Mouse (Mus musculus) heart, postnatal 0 days (tissue): ENCODE measurements around the gene Nfic.

ENCODE experiments used
- CTCF ChIP-seq: IDR thresholded peaks from 2 replicates; pipeline ENCODE4 v1.5.1; 2016; ENCODE audit warnings: antibody characterized with exemption, control low read depth, low read depth
- EP300 ChIP-seq: IDR thresholded peaks from 2 replicates; pipeline ENCODE4 v1.6.1; 2016; ENCODE audit warnings: antibody characterized with exemption, low read depth

- TF ChIP-seq CTCF (no peak), EP300 (no peak)
Observed at GRCm38 (mm10) chr10:81390678-81390965, 64.8 kb downstream of the Nfic start.
